Mouse (Mus musculus) limb, embryonic 11.5 days (tissue): Measurements from ENCODE around the gene Apoc2. TPM values are rescaled to one million over a fixed set of nuclear protein-coding genes. Genes with fewer than 3 reads are reported as not detected.

Experiments
- ATAC-seq: fragments of 200-750 bp; cut with Nextera tagmentation; 2 replicates; pipeline ENCODE4 v1.8.0; 2017; ENCODE audit warnings: low read depth; ENCODE audit not compliant: insufficient number of reproducible peaks, low FRiP score, low TSS enrichment
- DNase-seq: peaks from one replicate; pipeline ENCODE4 v3.0.0-alpha.2; 2015; ENCODE audit warnings: low spot score
- H3K27ac ChIP-seq: fragments of 300-500 bp; sonication (generic); replicated peaks from 2 replicates; pipeline ENCODE4 v1.5.1; 2014; ENCODE audit warnings: low read depth, mild to moderate bottlenecking, low read length
- H3K27me3 ChIP-seq: fragments of 300-500 bp; sonication (generic); 2 replicates; pipeline ENCODE4 v1.6.1; 2014; ENCODE audit warnings: mild to moderate bottlenecking, low read length, mixed read lengths; ENCODE audit not compliant: control insufficient read depth, insufficient read depth
- H3K36me3 ChIP-seq: fragments of 300-500 bp; sonication (generic); 2 replicates; pipeline ENCODE4 v1.6.1; 2014; ENCODE audit warnings: mild to moderate bottlenecking, low read length, moderate library complexity, mixed read lengths; ENCODE audit not compliant: control insufficient read depth, insufficient read depth
- H3K4me1 ChIP-seq: fragments of 300-500 bp; sonication (generic); 2 replicates; pipeline ENCODE4 v1.6.1; 2014; ENCODE audit warnings: low read length, mixed read lengths; ENCODE audit not compliant: control insufficient read depth, insufficient read depth
- H3K4me2 ChIP-seq: fragments of 300-500 bp; sonication (generic); 2 replicates; pipeline ENCODE4 v1.6.1; 2014; ENCODE audit warnings: low read depth, mild to moderate bottlenecking, moderate library complexity; ENCODE audit not compliant: severe bottlenecking
- H3K4me3 ChIP-seq: fragments of 300-500 bp; sonication (generic); 2 replicates; pipeline ENCODE4 v1.5.1; 2014; ENCODE audit warnings: low read depth, low read length
- H3K9ac ChIP-seq: fragments of 300-500 bp; sonication (generic); 2 replicates; pipeline ENCODE4 v1.6.1; 2014; ENCODE audit warnings: mild to moderate bottlenecking, low read length
- H3K9me3 ChIP-seq: fragments of 300-500 bp; sonication (generic); 2 replicates; pipeline ENCODE4 v1.6.1; 2016; ENCODE audit warnings: low read length; ENCODE audit not compliant: control insufficient read depth
- WGBS: fragments of 180-500 bp; shearing (Covaris S2); extraction: QIAGEN DNeasy Blood & Tissue Kit; methylation state at CpG from one replicate; pipeline ENCODE4 v1.1.7; 2014; 5-methylcytosine and 5-hydroxymethylcytosine counted together
- polyA plus RNA-seq: library from polyadenylated mRNA; unstranded; fragments of >200 nt; fragmentation: Nextera tagmentation; extraction: Ambion mirVana; gene quantifications from 2 replicates; pipeline ENCODE4 v1.2.1, GENCODE M21; 2014

Gene Apoc2
- polyA plus RNA-seq, 1 experiment from 2014 or later: 0.77 TPM

DNA sequence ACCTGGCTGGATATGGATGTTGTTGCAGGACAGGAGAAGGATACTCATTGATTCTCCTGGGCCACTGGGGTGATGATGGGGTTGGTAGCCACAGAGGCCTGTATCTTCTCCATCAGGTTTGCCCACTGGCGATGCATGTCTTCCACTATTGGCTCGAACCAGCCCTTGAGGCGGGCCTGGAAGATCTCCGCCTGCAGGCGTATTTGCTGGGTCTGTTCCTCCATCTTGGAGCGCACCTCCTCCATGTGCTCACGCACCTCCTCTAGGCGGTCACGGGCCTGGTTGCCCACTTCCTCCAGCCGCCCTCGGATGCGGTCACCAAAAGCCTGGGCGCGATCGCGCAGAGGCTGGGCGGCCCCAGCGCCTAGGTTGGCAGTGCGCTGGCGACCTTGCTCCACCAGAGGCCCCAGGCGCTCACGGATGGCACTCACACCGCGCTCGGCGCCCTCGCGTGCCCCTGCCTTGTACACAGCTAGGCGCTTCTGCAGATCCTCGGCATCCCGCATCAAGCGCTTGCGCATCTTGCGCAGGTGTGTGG, 18.7 kb upstream of the Apoc2 start:
- ATAC-seq (no peak), DNase-seq (no peak)
- Histone ChIP-seq H3K4me3 (no peak overlapping the region), H3K27me3 (no peaks in the 10 kb centered on the region), H3K4me2 (no peak overlapping the region), H3K9me3 (no peaks in the 10 kb centered on the region), H3K36me3 (no peaks in the 10 kb centered on the region), H3K9ac (no peak overlapping the region), H3K27ac (no peak overlapping the region), H3K4me1 (peaks cover 12% of the 10 kb centered on the region)
- 93% methylated on average over 34 of the region's 34 CpGs for WGBS

DNA sequence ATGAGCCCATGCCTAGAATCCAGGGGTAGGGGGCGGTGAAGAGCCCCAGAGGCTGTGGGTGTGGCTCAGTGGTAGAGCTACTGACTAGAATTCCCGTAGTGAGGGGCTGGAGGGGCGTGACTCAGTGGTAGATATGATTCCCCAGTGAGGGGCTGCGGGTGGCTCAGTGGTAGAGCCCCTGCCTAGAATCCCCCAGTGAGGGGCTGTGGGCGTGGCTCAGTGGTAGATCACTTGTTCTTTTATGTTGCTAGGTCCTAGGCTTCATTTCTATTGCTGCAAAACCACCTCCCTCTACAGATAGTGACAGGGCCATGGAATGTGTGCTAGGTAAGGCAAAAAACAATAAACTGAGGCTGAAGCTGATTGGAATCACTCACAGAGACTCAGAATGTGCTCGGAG, 18.1 kb upstream of the Apoc2 start:
- H3K4me1 ChIP-seq: peaks cover 10% of the 10 kb centered on the region
- WGBS: 86% methylated on average over 6 of the region's 6 CpGs

DNA sequence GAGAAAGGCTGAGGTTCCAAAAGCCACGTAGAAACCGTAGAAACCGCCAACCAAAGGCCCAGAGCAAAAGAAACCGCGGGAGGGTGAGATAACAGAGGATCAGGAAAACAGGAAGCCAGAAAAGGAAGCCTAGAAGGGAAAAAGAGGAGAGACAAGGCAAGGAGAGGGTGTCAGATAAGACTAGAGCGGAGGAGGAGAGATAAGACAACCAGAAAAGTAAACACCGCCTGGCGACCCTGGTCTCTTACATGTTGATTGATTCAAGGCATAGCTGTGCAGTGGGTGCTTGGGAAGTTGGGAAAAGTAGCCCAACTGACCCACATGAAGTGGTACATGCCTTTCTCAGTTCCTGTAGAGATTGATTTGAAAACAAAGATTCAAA, 17.5 kb upstream of the Apoc2 start:
- Histone ChIP-seq H3K9me3 (no peaks in the 10 kb centered on the region), H3K36me3 (no peaks in the 10 kb centered on the region), H3K27me3 (no peaks in the 10 kb centered on the region), H3K27ac (no peak overlapping the region), H3K4me2 (no peak overlapping the region), H3K4me3 (no peak overlapping the region), H3K4me1 (peaks cover 8% of the 10 kb centered on the region), H3K9ac (no peak overlapping the region)
- no peak for DNase-seq
- WGBS: 53% methylated on average over 8 of the region's 8 CpGs
- ATAC-seq: no peak

More for the DNA sequence above, 18.1 kb upstream of the Apoc2 start:
- no peak for ATAC-seq
- H3K36me3 ChIP-seq: no peaks in the 10 kb centered on the region
- H3K4me2 ChIP-seq: no peak overlapping the region
- no peak for DNase-seq
- H3K27me3 ChIP-seq: no peaks in the 10 kb centered on the region
- no peak overlapping the region for H3K9ac ChIP-seq
- H3K4me3 ChIP-seq: no peak overlapping the region
- H3K27ac ChIP-seq: no peak overlapping the region
- no peaks in the 10 kb centered on the region for H3K9me3 ChIP-seq

DNA sequence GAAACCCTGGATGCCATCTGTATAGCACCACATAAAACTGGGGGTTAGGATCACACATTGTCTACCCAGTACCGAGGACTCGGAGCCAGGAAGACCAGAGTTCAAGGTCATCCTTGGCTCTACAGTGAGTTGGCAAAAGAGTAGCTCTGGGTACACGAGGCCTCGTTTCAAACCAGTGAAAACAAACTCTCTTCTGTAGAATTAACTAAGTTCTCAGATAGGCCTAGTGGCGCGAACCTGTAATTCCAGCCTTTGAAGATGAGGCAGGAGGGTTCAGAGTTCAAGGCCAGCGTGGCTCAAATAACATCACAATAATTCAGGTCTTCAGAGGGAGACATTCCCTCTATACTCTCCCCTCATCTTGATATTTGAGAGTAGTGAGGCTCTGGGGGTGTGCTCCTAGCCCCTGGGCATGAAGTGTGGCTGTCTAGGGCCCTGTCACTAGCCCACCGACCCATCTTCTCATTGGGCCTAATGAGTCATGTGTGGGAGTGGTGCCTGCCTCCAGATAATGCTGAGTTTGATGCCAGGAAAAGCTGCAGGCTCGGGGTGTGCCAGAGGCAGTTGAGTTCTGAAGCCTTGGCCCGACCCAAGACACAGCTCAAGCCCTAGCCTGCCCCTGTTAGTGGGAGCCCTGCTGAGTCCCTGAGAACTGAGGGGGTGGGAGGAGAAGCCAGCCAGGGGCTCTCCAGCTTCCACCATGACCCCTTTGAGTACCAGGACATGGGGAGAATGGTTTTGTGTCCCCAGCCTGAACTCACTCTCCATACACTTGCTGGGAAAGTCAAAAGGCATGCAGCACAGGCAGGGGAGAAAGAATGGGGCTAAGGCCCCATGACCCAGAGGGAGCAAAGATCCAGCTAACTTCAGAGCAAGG, 16.8 kb upstream of the Apoc2 start:
- Histone ChIP-seq H3K27ac (no peak overlapping the region), H3K4me3 (no peak overlapping the region), H3K9ac (no peak overlapping the region), H3K27me3 (no peaks in the 10 kb centered on the region), H3K36me3 (no peaks in the 10 kb centered on the region), H3K4me1 (peaks cover 8% of the 10 kb centered on the region), H3K4me2 (no peak overlapping the region), H3K9me3 (no peaks in the 10 kb centered on the region)
- 88% methylated on average over 10 of the region's 10 CpGs for WGBS
- DNase-seq (no peak), ATAC-seq (no peak)

DNA sequence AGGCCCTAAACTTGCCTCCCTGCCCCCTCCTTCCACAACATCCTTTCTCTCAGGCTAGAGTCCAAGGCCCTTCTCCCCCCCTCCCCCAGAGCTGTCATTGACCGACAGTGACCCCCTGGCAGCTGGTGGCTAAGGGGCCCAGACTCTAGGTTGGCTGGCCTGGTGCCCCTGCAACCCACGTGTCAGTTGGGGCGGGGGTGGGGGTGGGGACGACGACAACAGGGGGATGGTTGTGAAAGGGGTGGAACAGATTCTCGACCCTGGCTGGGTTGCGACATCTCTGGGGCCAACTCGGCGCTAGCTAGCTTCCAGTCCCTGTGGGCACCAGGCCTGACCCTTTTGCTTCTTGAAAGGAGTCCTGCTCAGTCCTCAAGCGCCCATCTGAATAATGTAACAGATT, 15.7 kb upstream of the Apoc2 start:
- Histone ChIP-seq H3K9ac (no peak overlapping the region), H3K4me1 (no peaks in the 10 kb centered on the region; the same call in 1 of the 2 replicates), H3K4me2 (no peak overlapping the region), H3K9me3 (no peaks in the 10 kb centered on the region), H3K27ac (no peak overlapping the region), H3K36me3 (no peaks in the 10 kb centered on the region), H3K27me3 (no peaks in the 10 kb centered on the region), H3K4me3 (no peak overlapping the region)
- ATAC-seq (no peak), DNase-seq (no peak)
- WGBS: 21% methylated on average over 10 of the region's 10 CpGs

DNA sequence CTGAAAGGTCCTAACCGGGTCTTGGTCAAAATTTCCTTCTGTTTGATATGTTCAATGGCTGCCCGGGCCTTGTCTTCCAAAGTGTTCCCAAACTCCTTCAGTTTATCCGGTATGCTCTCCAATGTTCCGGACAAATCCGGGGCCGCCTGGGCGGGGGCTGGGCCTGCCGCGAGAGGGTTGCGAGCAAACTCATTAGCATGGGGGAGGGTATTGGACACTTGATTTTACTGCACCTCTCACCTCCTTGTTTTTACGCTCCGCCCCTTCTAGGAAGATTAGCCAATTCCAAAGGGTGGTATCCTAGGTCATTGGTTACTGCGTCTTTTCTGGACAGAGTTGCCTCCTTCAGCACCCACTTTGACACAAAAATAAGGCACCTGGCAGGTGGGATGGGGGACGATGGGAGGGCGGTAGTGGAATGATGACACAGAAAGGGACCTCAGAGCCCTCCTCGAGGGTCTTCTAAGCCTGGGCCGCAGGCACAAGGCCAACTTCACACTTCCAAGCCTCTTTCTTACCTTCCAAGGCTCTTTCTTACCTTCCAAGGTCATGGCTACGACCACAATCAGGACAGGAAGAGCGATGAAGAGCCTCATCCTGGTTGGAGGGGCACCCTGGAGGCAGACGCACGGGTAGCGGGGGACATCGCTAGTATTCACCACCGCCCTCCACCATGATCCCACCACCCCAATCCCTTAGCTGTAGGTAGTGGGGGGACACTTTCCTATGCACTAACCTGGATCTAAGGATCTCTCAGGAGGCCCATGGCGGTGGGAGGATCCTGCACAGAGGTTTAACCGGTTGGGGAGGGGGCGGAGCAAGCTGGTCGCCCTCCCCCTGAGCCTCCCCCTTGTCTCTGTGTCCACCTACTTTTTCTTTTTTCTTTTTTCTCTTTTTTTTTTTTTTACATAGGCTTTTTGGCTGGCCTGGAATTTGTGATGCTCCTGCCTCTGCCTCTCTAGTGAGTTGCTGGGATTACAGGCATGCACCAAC, 14.4 kb upstream of the Apoc2 start, which contains the start of gene Apoc1:
Gene Apoc1, minus strand, starts transcription at position 788 of the 993 bp plus-strand sequence.
- no peak within 1 kb of the TSS for H3K4me3 ChIP-seq

DNA sequence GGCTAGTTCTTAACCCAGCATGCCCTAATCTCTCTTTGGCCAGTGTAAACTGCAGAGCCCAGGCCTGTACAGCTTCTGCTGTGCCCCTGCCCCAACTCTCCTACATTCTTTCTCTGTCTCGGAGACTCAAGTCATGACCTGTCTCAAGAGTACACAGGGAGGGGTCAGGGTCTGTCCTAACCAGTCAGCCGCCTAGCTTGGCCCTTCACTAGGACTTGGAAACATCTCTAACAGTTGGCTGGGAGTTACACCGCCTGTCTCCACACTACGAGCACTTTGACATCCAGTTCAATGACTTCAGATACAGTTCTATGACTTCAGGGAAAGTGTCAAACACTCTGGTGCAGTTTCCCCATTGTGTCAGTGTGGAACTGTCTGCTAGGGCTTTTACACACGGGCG, 13.7 kb upstream of the Apoc2 start:
- H3K4me3 ChIP-seq: no peak overlapping the region
- no peak overlapping the region for H3K27ac ChIP-seq
- no peaks in the 10 kb centered on the region for H3K9me3 ChIP-seq
- DNase-seq (no peak), ATAC-seq (no peak)
- H3K27me3 ChIP-seq: no peaks in the 10 kb centered on the region
- no peak overlapping the region for H3K9ac ChIP-seq
- no peaks in the 10 kb centered on the region for H3K36me3 ChIP-seq
- no peaks in the 10 kb centered on the region for H3K4me1 ChIP-seq
- H3K4me2 ChIP-seq: no peak overlapping the region
- WGBS: 78% methylated on average over 6 of the region's 6 CpGs

More for the DNA sequence above, 14.4 kb upstream of the Apoc2 start, which contains the start of gene Apoc1:
- DNase-seq (no peak), ATAC-seq (no peak)
- Histone ChIP-seq H3K4me2 (no peak within 1 kb of the TSS), H3K9ac (no peak within 1 kb of the TSS), H3K36me3 (no peaks in the 10 kb centered on the region), H3K9me3 (no peaks in the 10 kb centered on the region), H3K27ac (no peak within 1 kb of the TSS), H3K27me3 (no peaks in the 10 kb centered on the region), H3K4me1 (no peaks in the 10 kb centered on the region)
- 38% methylated on average over 28 of the region's 28 CpGs for WGBS

DNA sequence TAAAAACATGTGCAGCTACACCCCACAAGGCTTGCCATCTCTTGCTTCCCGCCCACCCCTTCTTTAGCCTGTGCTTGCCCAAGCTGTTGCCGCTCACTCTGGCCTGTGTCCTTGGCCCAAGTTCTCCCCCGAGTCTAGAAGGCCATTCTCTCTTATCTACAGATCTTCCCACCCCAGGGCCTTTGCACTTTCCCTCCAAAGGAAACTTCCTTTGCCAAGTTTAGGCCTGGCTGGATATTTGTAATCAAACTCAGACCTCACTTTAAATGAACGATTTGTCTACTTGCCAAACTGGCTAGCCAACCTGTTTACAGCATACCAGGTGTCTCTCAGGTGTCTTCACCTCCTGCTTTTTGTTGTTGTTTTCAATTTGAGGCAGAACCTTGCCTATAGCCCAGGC, 13.1 kb upstream of the Apoc2 start:
- Histone ChIP-seq H3K4me3 (no peak overlapping the region), H3K9ac (no peak overlapping the region), H3K4me1 (no peaks in the 10 kb centered on the region), H3K9me3 (no peaks in the 10 kb centered on the region), H3K27me3 (no peaks in the 10 kb centered on the region), H3K27ac (no peak overlapping the region), H3K36me3 (no peaks in the 10 kb centered on the region), H3K4me2 (no peak overlapping the region)
- ATAC-seq (no peak), DNase-seq (no peak)
- 90% methylated on average over 4 of the region's 4 CpGs for WGBS
